Mouse (Mus musculus) liver, adult 2 months (tissue): ENCODE data around the gene Wnt2. TPM values are rescaled to one million over a fixed set of nuclear protein-coding genes. Genes with fewer than 3 reads are reported as not detected.

Experiments
- DNase-seq: peaks from one replicate; pipeline ENCODE4 v3.0.0-alpha.2; 2011; ENCODE audit warnings: low read depth, low spot score; ENCODE audit errors: extremely low read depth
- H3K27ac ChIP-seq: fragments of 200-500 bp; replicated peaks from 2 replicates; pipeline ENCODE4 v1.5.1; 2012; ENCODE audit warnings: low read depth, mild to moderate bottlenecking, control low read depth, inconsistent platforms, low read length; ENCODE audit not compliant: insufficient read depth
- H3K27me3 ChIP-seq: fragments of 200-500 bp; 2 replicates; pipeline ENCODE4 v1.6.1; 2012; ENCODE audit warnings: mild to moderate bottlenecking, moderate library complexity, low read length, inconsistent platforms; ENCODE audit not compliant: control insufficient read depth, insufficient read depth
- H3K36me3 ChIP-seq: fragments of 200-500 bp; 2 replicates; pipeline ENCODE4 v1.6.1; 2012; ENCODE audit warnings: low read length, inconsistent platforms; ENCODE audit not compliant: control insufficient read depth, insufficient read depth
- H3K4me1 ChIP-seq: fragments of 200-500 bp; 2 replicates; pipeline ENCODE4 v1.6.1; 2011; ENCODE audit warnings: low read length; ENCODE audit not compliant: control insufficient read depth, insufficient read depth
- H3K4me3 ChIP-seq: fragments of 200-500 bp; 2 replicates; pipeline ENCODE4 v1.5.1; 2011; ENCODE audit warnings: low read depth, mild to moderate bottlenecking, control low read depth, low read length, moderate library complexity; ENCODE audit not compliant: insufficient read depth
- H3K79me2 ChIP-seq: fragments of 200-500 bp; 2 replicates; pipeline ENCODE4 v1.6.1; 2012; ENCODE audit warnings: inconsistent platforms, mild to moderate bottlenecking, low read length, moderate library complexity; ENCODE audit not compliant: control insufficient read depth, insufficient read depth
- H3K9ac ChIP-seq: fragments of 200-500 bp; 2 replicates; pipeline ENCODE4 v1.6.1; 2012; ENCODE audit warnings: low read depth, mild to moderate bottlenecking, control low read depth, inconsistent platforms, low read length
- CTCF ChIP-seq: fragments of 200-500 bp; IDR thresholded peaks from 2 replicates; pipeline ENCODE4 v1.5.1; 2011; ENCODE audit warnings: low read depth, low read length, control low read depth
- POLR2A ChIP-seq: fragments of 200-500 bp; IDR thresholded peaks from 2 replicates; pipeline ENCODE4 v1.6.1; 2011; ENCODE audit warnings: low read length, control low read depth; ENCODE audit not compliant: insufficient read depth; ENCODE audit errors: extremely low read depth
- WGBS: fragments of 180-500 bp; shearing (Covaris S2); methylation state at CpG from one replicate; pipeline ENCODE4 v1.1.7; 2018; 5-methylcytosine and 5-hydroxymethylcytosine counted together
- polyA plus RNA-seq: library from polyadenylated mRNA; depleted of rRNA; stranded (reverse); fragments of >200 nt; gene quantifications from 2 replicates; pipeline ENCODE4 v1.2.3, GENCODE M21; 2012; rRNA removed
- total RNA-seq: library from RNA; depleted of rRNA; stranded (reverse); fragments of >200 nt; gene quantifications from 2 replicates; pipeline ENCODE4 v1.2.3, GENCODE M21; 2014; rRNA removed

Wnt2 gene
- total RNA-seq (1.7 and 3.3 TPM in 2 replicates), polyA plus RNA-seq (1.6 and 3.5 TPM in 2 replicates)

- no peaks in the 10 kb centered on the region for H3K4me1 ChIP-seq
- H3K9ac ChIP-seq, result peak within 1 kb of the TSS; percentile 39
- H3K27me3 ChIP-seq, result 0 out of 2 replicates have a peak, but pooled peaks cover 5% of the 10 kb centered on the region
- peak within 1 kb of the TSS; percentile 50 for H3K4me3 ChIP-seq
- TF ChIP-seq POLR2A (no peak), CTCF (no peak)
- no peak for DNase-seq
- WGBS, result 1% methylated on average over 46 of the region's 47 CpGs
- H3K27ac ChIP-seq, result peak within 1 kb of the TSS; percentile 62
- H3K79me2 ChIP-seq, result no peaks in the 10 kb centered on the region
- H3K36me3 ChIP-seq, result no peaks in the 10 kb centered on the region
These were observed at the start of gene Wnt2 for GRCm38 (mm10) chr6:18029746-18030656. Wnt2 (minus strand) TSS chr6:18030585.

- H3K79me2 ChIP-seq, result no peaks in the 10 kb centered on the region
- whole genome bisulfite sequencing, result 29% methylated on average over 1 of the region's 1 CpGs
- H3K27me3 ChIP-seq, result no peaks in the 10 kb centered on the region
- no peak overlapping the region for H3K27ac ChIP-seq
- no peak for DNase-seq
- no peak overlapping the region for H3K9ac ChIP-seq
- H3K4me3 ChIP-seq, result no peak overlapping the region
- TF ChIP-seq POLR2A (no peak), CTCF (peak; percentile 19; the same call in 1 of the 2 replicates)
- no peaks in the 10 kb centered on the region for H3K4me1 ChIP-seq
- H3K36me3 ChIP-seq, result no peaks in the 10 kb centered on the region
These were observed 48.2 kb upstream of the Wnt2 start for GRCm38 (mm10) chr6:18078615-18079014.

- DNase-seq, result no peak
- H3K36me3 ChIP-seq, result no peaks in the 10 kb centered on the region
- H3K27ac ChIP-seq, result no peak overlapping the region
- TF ChIP-seq POLR2A (no peak), CTCF (no peak)
- H3K4me1 ChIP-seq, result no peaks in the 10 kb centered on the region
- H3K27me3 ChIP-seq, result no peaks in the 10 kb centered on the region
- WGBS, result 70% methylated on average over 7 of the region's 7 CpGs
- no peaks in the 10 kb centered on the region for H3K79me2 ChIP-seq
- H3K4me3 ChIP-seq, result no peak overlapping the region
- no peak overlapping the region for H3K9ac ChIP-seq
These were observed 46.6 kb upstream of the Wnt2 start for GRCm38 (mm10) chr6:18076986-18077385.

GRCm38 (mm10) chr6:18076577-18076976 lies 46.2 kb upstream of the Wnt2 start:
- DNase-seq, result peak; percentile 12

GRCm38 (mm10) chr6:18057899-18058298 lies 27.5 kb upstream of the Wnt2 start:
- Histone ChIP-seq H3K27me3 (no peaks in the 10 kb centered on the region), H3K79me2 (no peaks in the 10 kb centered on the region), H3K36me3 (no peaks in the 10 kb centered on the region), H3K9ac (no peak overlapping the region), H3K4me3 (no peak overlapping the region), H3K27ac (no peak overlapping the region), H3K4me1 (no peaks in the 10 kb centered on the region)
- 83% methylated on average over 4 of the region's 4 CpGs for WGBS
- no peak for DNase-seq
- TF ChIP-seq CTCF (no peak), POLR2A (no peak)

More at GRCm38 (mm10) chr6:18076577-18076976, 46.2 kb upstream of the Wnt2 start:
- Histone ChIP-seq H3K79me2 (no peaks in the 10 kb centered on the region), H3K27me3 (no peaks in the 10 kb centered on the region), H3K36me3 (no peaks in the 10 kb centered on the region), H3K9ac (no peak overlapping the region), H3K4me1 (no peaks in the 10 kb centered on the region), H3K4me3 (no peak overlapping the region), H3K27ac (no peak overlapping the region)
- WGBS, result 19% methylated on average over 5 of the region's 5 CpGs
- TF ChIP-seq CTCF (no peak), POLR2A (no peak)

GRCm38 (mm10) chr6:18051702-18052101 lies 21.3 kb upstream of the Wnt2 start:
- no peak for DNase-seq
- Histone ChIP-seq H3K9ac (no peak overlapping the region), H3K27ac (no peak overlapping the region), H3K4me3 (no peak overlapping the region), H3K4me1 (no peaks in the 10 kb centered on the region), H3K79me2 (no peaks in the 10 kb centered on the region), H3K27me3 (no peaks in the 10 kb centered on the region), H3K36me3 (no peaks in the 10 kb centered on the region)
- 80% methylated on average over 5 of the region's 5 CpGs for WGBS
- TF ChIP-seq CTCF (no peak), POLR2A (no peak)
